Mouse (Mus musculus) neural tube, embryonic 12.5 days (tissue): Measurements from ENCODE around the gene Hps3. TPM values are rescaled to one million over a fixed set of nuclear protein-coding genes. Genes with fewer than 3 reads are reported as not detected.

Experiments used
- ATAC-seq: fragments of 200-750 bp; cut with Nextera tagmentation; 2 replicates; pipeline ENCODE4 v1.8.0; 2017; ENCODE audit warnings: low read depth, mild to moderate bottlenecking, moderate TSS enrichment, moderate library complexity; ENCODE audit not compliant: low FRiP score
- H3K27ac ChIP-seq: fragments of 300-500 bp; sonication (generic); 2 replicates; pipeline ENCODE4 v1.5.1; 2016
- H3K27me3 ChIP-seq: fragments of 300-500 bp; sonication (generic); replicated peaks from 2 replicates; pipeline ENCODE4 v1.6.1; 2016; ENCODE audit warnings: mild to moderate bottlenecking
- H3K36me3 ChIP-seq: fragments of 300-500 bp; sonication (generic); 2 replicates; pipeline ENCODE4 v1.6.1; 2016; ENCODE audit warnings: mild to moderate bottlenecking
- H3K4me1 ChIP-seq: fragments of 300-500 bp; sonication (generic); 2 replicates; pipeline ENCODE4 v1.6.1; 2016
- H3K4me2 ChIP-seq: fragments of 300-500 bp; sonication (generic); replicated peaks from 2 replicates; pipeline ENCODE4 v1.6.1; 2016; ENCODE audit warnings: mild to moderate bottlenecking
- H3K4me3 ChIP-seq: fragments of 300-500 bp; sonication (generic); 2 replicates; pipeline ENCODE4 v1.5.1; 2016
- H3K9ac ChIP-seq: fragments of 300-500 bp; sonication (generic); 2 replicates; pipeline ENCODE4 v1.6.1; 2016; ENCODE audit warnings: mild to moderate bottlenecking
- H3K9me3 ChIP-seq: fragments of 300-500 bp; sonication (generic); 2 replicates; pipeline ENCODE4 v1.6.1; 2016; ENCODE audit warnings: mild to moderate bottlenecking
- WGBS: fragments of 180-500 bp; shearing (Covaris S2); methylation state at CpG from one replicate; pipeline ENCODE4 v1.1.7; 2016; 5-methylcytosine and 5-hydroxymethylcytosine counted together
- polyA plus RNA-seq: library from polyadenylated mRNA; unstranded; fragments of >200 nt; fragmentation: Nextera tagmentation; extraction: Ambion mirVana; gene quantifications from 2 replicates; pipeline ENCODE4 v1.2.1, GENCODE M21; 2016

The Hps3 gene
- polyA plus RNA-seq, 1 experiment from 2014 or later = 15.3 TPM

DNA sequence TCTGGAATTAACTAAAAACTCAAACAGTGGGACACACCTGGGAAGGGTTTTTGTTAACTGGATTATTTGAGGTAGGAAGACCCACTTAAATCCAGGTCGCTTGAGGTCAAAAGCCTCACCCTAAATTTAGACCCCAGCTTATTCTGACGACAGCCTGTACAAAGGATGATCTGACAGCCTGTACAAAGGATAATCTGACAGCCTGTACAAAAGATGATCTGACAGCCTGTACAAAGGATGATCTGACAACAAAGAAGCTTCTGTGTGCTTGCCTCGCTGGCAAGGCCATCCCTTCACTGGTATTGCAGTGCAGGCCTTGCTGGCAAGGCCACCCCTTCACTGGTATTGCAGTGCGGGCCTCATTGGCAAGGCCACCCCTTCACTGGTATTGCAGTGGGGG is 34.3 kb downstream of the Hps3 start:
- 69% methylated on average over 4 of the region's 4 CpGs for WGBS
- Histone ChIP-seq H3K9ac (no peak overlapping the region), H3K4me2 (no peak overlapping the region), H3K9me3 (no peaks in the 10 kb centered on the region), H3K4me3 (no peak overlapping the region), H3K27me3 (no peaks in the 10 kb centered on the region), H3K4me1 (no peaks in the 10 kb centered on the region), H3K27ac (no peak overlapping the region), H3K36me3 (peaks cover 27% of the 10 kb centered on the region)
- ATAC-seq = no peak

DNA sequence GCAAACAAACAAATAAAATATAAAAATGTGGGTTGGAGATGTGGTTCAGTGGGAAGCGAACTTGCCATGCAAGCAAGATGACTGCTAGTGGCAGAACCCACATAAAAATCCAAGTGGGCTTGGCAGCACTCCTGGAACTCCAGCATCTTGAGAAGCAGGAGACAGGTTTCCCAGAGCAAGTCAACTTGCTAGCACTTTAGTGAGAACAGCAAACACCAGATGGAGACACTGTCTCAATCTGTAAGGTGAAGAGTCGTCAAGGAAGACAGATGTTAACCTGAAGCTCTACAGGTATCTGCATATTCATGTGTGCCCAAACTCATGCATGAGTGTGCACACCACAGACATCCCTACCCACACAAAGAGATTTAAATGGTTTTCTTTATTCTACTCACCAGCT is 35.6 kb downstream of the Hps3 start:
- Histone ChIP-seq H3K27ac (no peak overlapping the region), H3K9ac (no peak overlapping the region), H3K4me1 (no peaks in the 10 kb centered on the region), H3K36me3 (peaks cover 27% of the 10 kb centered on the region), H3K27me3 (no peaks in the 10 kb centered on the region), H3K4me3 (no peak overlapping the region), H3K4me2 (no peak overlapping the region), H3K9me3 (no peaks in the 10 kb centered on the region)
- WGBS = 89% methylated on average over 2 of the region's 2 CpGs
- ATAC-seq = no peak

GRCm38 (mm10) chr3:19992388-19992787 is 42.7 kb downstream of the Hps3 start:
- no peak for ATAC-seq
- Histone ChIP-seq H3K4me3 (no peak overlapping the region), H3K27ac (no peak overlapping the region), H3K9ac (no peak overlapping the region), H3K36me3 (peaks cover 7% of the 10 kb centered on the region; the same call in 1 of the 2 replicates), H3K9me3 (no peaks in the 10 kb centered on the region), H3K4me2 (no peak overlapping the region), H3K4me1 (no peaks in the 10 kb centered on the region), H3K27me3 (no peaks in the 10 kb centered on the region)
- 84% methylated on average over 4 of the region's 4 CpGs for WGBS

DNA sequence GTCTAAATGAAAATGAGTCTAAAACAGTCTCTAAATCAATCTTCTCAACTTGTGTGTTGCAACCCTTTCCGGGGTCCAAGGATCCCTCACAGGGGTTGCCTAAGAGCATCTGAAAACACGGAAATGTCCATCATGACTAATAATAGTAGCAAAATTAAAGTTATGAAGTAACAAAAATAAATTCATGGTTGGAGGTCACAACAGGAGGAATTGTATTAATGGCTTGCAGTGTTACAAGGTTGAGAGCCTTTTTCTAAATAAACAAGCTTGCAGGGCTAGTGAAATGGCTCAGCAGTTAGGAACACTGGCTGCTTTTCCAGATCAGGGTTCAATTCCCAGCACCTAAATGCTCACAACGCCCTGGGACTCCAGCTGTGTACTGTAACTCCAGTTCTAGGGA is 45.1 kb downstream of the Hps3 start:
- no peak for ATAC-seq
- Histone ChIP-seq H3K9me3 (no peaks in the 10 kb centered on the region), H3K9ac (no peak overlapping the region), H3K4me2 (no peak overlapping the region), H3K4me3 (no peak overlapping the region), H3K4me1 (no peaks in the 10 kb centered on the region), H3K36me3 (no peaks in the 10 kb centered on the region), H3K27me3 (no peaks in the 10 kb centered on the region), H3K27ac (no peak overlapping the region)
- whole genome bisulfite sequencing = 81% methylated on average over 3 of the region's 3 CpGs

- no peaks in the 10 kb centered on the region for H3K9me3 ChIP-seq
- no peak for ATAC-seq
Observed at GRCm38 (mm10) chr3:19986123-19986522, 49.0 kb downstream of the Hps3 start.

DNA sequence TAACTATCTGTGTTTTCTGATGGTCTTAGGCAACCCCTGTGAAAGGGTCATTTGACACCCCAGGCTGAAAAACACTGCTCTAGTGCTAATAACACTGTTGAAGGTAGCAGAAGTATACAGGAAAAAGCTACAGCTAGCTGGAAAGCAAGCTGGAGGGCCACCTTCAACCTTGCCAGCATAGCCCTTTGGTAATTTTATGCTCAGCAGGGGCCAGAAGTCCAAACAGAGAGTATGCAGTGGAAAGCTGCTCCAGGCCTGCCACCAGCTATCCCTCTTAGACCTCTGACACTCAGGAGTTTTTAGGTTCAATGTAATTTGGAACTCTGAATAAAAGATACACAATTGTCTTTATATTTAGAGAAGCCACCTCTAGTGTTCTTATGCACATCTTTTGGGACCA is 52.3 kb downstream of the Hps3 start:
- H3K9me3 ChIP-seq = no peaks in the 10 kb centered on the region
- no peaks in the 10 kb centered on the region for H3K4me1 ChIP-seq
- H3K4me3 ChIP-seq = no peak overlapping the region
- H3K36me3 ChIP-seq = no peaks in the 10 kb centered on the region
- H3K9ac ChIP-seq = no peak overlapping the region
- H3K4me2 ChIP-seq = no peak overlapping the region
- no peak for ATAC-seq
- H3K27ac ChIP-seq = no peak overlapping the region
- no peaks in the 10 kb centered on the region for H3K27me3 ChIP-seq

More at GRCm38 (mm10) chr3:19986123-19986522, 49.0 kb downstream of the Hps3 start:
- Histone ChIP-seq H3K9ac (no peak overlapping the region), H3K36me3 (no peaks in the 10 kb centered on the region), H3K4me2 (no peak overlapping the region), H3K4me1 (no peaks in the 10 kb centered on the region), H3K27ac (no peak overlapping the region), H3K4me3 (no peak overlapping the region), H3K27me3 (no peaks in the 10 kb centered on the region)
- 38% methylated on average over 3 of the region's 3 CpGs for WGBS

DNA sequence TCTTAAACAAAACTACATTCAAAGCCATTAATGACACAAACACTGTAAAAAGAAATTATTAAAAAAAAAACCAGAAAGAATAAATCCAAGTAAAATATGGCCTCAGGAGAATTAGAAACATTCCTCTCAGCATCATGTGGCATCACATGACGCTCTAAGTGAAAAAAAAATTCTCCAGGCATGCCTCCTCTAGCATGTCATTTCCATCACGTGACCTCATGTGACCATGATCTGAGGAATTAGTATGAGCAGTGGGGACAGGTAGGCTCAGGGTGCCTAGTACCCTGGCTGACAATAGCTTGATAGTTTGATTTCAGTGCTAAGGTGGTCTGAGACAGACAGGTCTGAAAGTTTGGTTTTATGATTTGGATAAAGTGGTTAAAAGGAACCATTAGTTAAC is 54.0 kb downstream of the Hps3 start:
- no peak overlapping the region for H3K9ac ChIP-seq
- H3K4me2 ChIP-seq = no peak overlapping the region
- H3K36me3 ChIP-seq = no peaks in the 10 kb centered on the region
- H3K4me3 ChIP-seq = no peak overlapping the region
- no peak overlapping the region for H3K27ac ChIP-seq
- H3K9me3 ChIP-seq = no peaks in the 10 kb centered on the region
- ATAC-seq = no peak
- 85% methylated on average over 2 of the region's 2 CpGs for WGBS
- no peaks in the 10 kb centered on the region for H3K4me1 ChIP-seq
- H3K27me3 ChIP-seq = no peaks in the 10 kb centered on the region

GRCm38 (mm10) chr3:19978474-19978873 is 56.6 kb downstream of the Hps3 start:
- Histone ChIP-seq H3K9me3 (no peaks in the 10 kb centered on the region), H3K4me1 (no peaks in the 10 kb centered on the region), H3K4me2 (no peak overlapping the region), H3K36me3 (no peaks in the 10 kb centered on the region), H3K4me3 (no peak overlapping the region), H3K9ac (no peak overlapping the region), H3K27ac (no peak overlapping the region), H3K27me3 (no peaks in the 10 kb centered on the region)
- no peak for ATAC-seq
- WGBS = 50% methylated on average over 4 of the region's 4 CpGs

- Histone ChIP-seq H3K36me3 (no peaks in the 10 kb centered on the region), H3K27ac (no peak overlapping the region), H3K4me1 (no peaks in the 10 kb centered on the region), H3K9ac (no peak overlapping the region), H3K27me3 (no peaks in the 10 kb centered on the region), H3K9me3 (no peaks in the 10 kb centered on the region), H3K4me3 (no peak overlapping the region), H3K4me2 (no peak overlapping the region)
- WGBS = 55% methylated on average over 4 of the region's 4 CpGs
- no peak for ATAC-seq
Observed at GRCm38 (mm10) chr3:19966072-19966471, 69.0 kb downstream of the Hps3 start.

DNA sequence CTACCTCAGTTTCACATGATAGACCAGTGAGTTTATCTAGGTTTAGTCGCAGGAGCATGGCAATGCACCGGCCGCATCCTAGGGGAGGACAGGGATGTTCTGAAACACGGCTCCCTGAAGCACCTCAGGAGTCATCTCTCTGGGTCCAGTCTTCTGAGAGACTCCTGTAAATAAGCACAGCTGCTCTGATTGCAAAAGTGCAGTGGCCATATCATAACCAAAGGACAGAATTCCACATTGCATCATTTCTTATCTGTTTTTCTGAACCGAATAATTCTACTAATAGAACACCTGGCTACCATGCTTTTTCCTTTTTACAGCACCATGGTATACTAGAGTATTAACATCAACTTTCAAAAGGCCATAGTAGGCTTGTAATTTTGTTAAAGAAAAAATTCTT is 69.9 kb downstream of the Hps3 start:
- WGBS = 86% methylated on average over 5 of the region's 5 CpGs
- H3K27me3 ChIP-seq = no peaks in the 10 kb centered on the region
- H3K36me3 ChIP-seq = no peaks in the 10 kb centered on the region
- H3K9ac ChIP-seq = no peak overlapping the region
- H3K27ac ChIP-seq = no peak overlapping the region
- no peak overlapping the region for H3K4me3 ChIP-seq
- H3K9me3 ChIP-seq = no peaks in the 10 kb centered on the region
- ATAC-seq = no peak
- H3K4me2 ChIP-seq = no peak overlapping the region
- H3K4me1 ChIP-seq = no peaks in the 10 kb centered on the region

GRCm38 (mm10) chr3:19964625-19965188 is 70.4 kb downstream of the Hps3 start:
- no peak overlapping the region for H3K4me2 ChIP-seq

GRCm38 (mm10) chr3:19962769-19963513 is 72.2 kb downstream of the Hps3 start:
- Histone ChIP-seq H3K36me3 (no peaks in the 10 kb centered on the region), H3K9me3 (no peaks in the 10 kb centered on the region), H3K9ac (no peak overlapping the region), H3K27ac (no peak overlapping the region), H3K4me2 (no peak overlapping the region), H3K4me3 (no peak overlapping the region), H3K4me1 (0 out of 2 replicates have a peak, but pooled peaks cover 4% of the 10 kb centered on the region), H3K27me3 (no peaks in the 10 kb centered on the region)
- no peak for ATAC-seq
- WGBS = 88% methylated on average over 3 of the region's 3 CpGs

More at GRCm38 (mm10) chr3:19964625-19965188, 70.4 kb downstream of the Hps3 start:
- no peak for ATAC-seq
- Histone ChIP-seq H3K27me3 (no peaks in the 10 kb centered on the region), H3K27ac (no peak overlapping the region), H3K4me3 (no peak overlapping the region), H3K9ac (no peak overlapping the region), H3K36me3 (no peaks in the 10 kb centered on the region), H3K9me3 (no peaks in the 10 kb centered on the region), H3K4me1 (0 out of 2 replicates have a peak, but pooled peaks cover 4% of the 10 kb centered on the region)
- 84% methylated on average over 2 of the region's 2 CpGs for WGBS

- Histone ChIP-seq H3K4me1 (0 out of 2 replicates have a peak, but pooled peaks cover 4% of the 10 kb centered on the region), H3K9ac (no peak overlapping the region), H3K9me3 (no peaks in the 10 kb centered on the region), H3K36me3 (no peaks in the 10 kb centered on the region), H3K27ac (no peak overlapping the region), H3K27me3 (no peaks in the 10 kb centered on the region), H3K4me3 (no peak overlapping the region), H3K4me2 (no peak overlapping the region)
- no peak for ATAC-seq
- 90% methylated on average over 2 of the region's 2 CpGs for WGBS
Observed at GRCm38 (mm10) chr3:19961341-19961740, 73.8 kb downstream of the Hps3 start.
